Mouse (Mus musculus): ENCODE results near the gene Ftsj1. TPM values are rescaled to one million over a fixed set of nuclear protein-coding genes. Genes with fewer than 3 reads are reported as not detected.

Ftsj1 gene
- polyA plus RNA-seq, 1 experiment from 2014 or later: 51.0 TPM

DNA sequence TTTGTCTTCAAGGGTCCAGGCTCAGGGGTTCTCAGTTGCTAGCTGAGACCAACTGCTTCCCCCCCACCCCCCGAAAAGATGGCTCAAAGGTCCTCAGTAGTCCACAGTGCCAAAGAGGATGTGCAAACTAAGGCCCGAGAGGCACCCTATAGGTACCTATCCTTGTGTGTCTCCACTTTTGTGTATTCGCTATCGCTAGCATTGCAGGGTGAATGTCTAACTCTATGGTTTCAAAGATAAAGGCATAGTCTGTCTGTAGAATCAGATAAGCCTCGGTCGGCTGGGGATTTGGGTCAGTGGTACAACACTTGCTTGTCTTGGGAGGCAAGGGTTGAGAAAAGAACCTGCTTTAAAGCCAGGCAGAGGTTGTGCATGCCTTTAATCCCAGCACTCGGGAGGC is 28.7 kb downstream of the Ftsj1 start:
- no peak for ATAC-seq (ENCODE audit: low FRiP score)
- no peak overlapping the region for H3K4me3 ChIP-seq (replicated peaks; ENCODE audit: low read length)
- H3K4me1 ChIP-seq (replicated peaks; ENCODE audit: control insufficient read depth, insufficient read depth, low read length): no peaks in the 10 kb centered on the region
- 91% methylated on average over 7 of the region's 7 CpGs for WGBS
- no peaks in the 10 kb centered on the region for H3K36me3 ChIP-seq (replicated peaks; ENCODE audit: control insufficient read depth, insufficient read depth)
- H3K27me3 ChIP-seq (ENCODE audit: control insufficient read depth, insufficient read depth, low read length): no peaks in the 10 kb centered on the region
- no peak for DNase-seq (ENCODE audit: low spot score)
- no peak overlapping the region for H3K4me2 ChIP-seq (replicated peaks)
- no peaks in the 10 kb centered on the region for H3K9me3 ChIP-seq (ENCODE audit: control insufficient read depth, low read length)
- no peak overlapping the region for H3K9ac ChIP-seq
- no peak overlapping the region for H3K27ac ChIP-seq

DNA sequence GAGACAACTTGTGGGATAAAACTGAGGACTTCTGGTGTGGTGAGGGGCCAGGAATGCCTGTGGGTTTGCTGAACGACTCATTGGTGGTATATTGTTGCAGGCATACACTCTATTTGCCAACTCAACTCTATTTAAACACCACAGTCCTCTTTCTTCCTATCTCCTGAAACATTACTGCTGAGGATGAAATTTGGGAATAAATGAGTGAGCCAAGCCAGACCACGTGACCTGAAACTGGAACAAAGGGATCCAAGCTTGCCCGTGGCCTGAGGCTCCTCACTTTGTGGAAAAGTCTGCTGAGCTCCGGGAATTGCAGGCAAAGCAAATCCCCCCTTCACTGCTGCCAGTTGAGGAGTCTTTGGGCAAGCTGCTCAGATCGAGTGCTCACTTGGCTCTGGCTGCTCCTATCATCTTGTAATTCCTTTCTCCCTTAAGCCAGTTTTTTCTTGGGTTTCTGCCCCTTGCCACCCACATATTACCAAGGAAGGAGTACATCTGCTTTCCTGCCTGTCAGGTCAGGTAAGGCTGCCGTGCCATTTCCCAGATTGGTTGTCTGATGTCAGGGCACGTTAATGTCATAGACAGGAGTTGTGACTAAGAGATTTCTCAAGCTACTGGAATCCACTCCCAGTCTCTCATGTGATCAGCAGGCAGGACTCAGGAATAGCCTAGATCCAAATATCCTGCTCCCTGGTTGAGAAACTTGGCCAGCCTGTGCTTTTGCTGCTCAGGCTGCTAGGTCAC is 29.4 kb downstream of the Ftsj1 start:
- Histone ChIP-seq H3K9me3 (ENCODE audit: control insufficient read depth, low read length) (no peaks in the 10 kb centered on the region), H3K9ac (no peak overlapping the region), H3K27me3 (ENCODE audit: control insufficient read depth, insufficient read depth, low read length) (no peaks in the 10 kb centered on the region), H3K4me2 (replicated peaks) (no peak overlapping the region), H3K4me1 (replicated peaks; ENCODE audit: control insufficient read depth, insufficient read depth, low read length) (no peaks in the 10 kb centered on the region), H3K36me3 (replicated peaks; ENCODE audit: control insufficient read depth, insufficient read depth) (no peaks in the 10 kb centered on the region), H3K27ac (no peak overlapping the region), H3K4me3 (replicated peaks; ENCODE audit: low read length) (no peak overlapping the region)
- ATAC-seq (ENCODE audit: low FRiP score) (no peak), DNase-seq (ENCODE audit: low spot score) (no peak)
- 58% methylated on average over 7 of the region's 7 CpGs for WGBS

DNA sequence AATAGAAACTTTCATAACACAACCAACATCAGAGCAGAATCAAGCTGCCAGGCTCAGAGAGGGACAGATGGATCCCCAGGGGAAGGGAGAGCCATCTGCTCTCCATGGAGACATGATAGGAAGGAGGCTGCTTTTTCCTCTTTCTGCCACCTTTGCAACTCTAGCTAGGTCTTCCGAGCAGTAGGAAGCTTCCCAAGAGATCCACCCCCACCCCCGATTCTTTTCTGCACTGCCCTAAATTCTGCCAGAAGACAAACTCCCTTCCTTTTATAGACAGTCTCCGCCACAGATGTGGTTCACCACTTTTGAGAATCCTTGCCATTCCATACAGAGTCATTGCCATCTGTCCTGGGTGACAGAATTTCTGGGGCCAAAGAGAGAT is 29.9 kb downstream of the Ftsj1 start:
- Histone ChIP-seq H3K4me3 (replicated peaks; ENCODE audit: low read length) (no peak overlapping the region), H3K4me1 (replicated peaks; ENCODE audit: control insufficient read depth, insufficient read depth, low read length) (no peaks in the 10 kb centered on the region), H3K27ac (no peak overlapping the region), H3K9me3 (ENCODE audit: control insufficient read depth, low read length) (no peaks in the 10 kb centered on the region), H3K4me2 (replicated peaks) (no peak overlapping the region), H3K36me3 (replicated peaks; ENCODE audit: control insufficient read depth, insufficient read depth) (no peaks in the 10 kb centered on the region), H3K9ac (no peak overlapping the region), H3K27me3 (ENCODE audit: control insufficient read depth, insufficient read depth, low read length) (no peaks in the 10 kb centered on the region)
- DNase-seq (ENCODE audit: low spot score) (no peak), ATAC-seq (ENCODE audit: low FRiP score) (no peak)
- WGBS: 65% methylated on average over 3 of the region's 3 CpGs

DNA sequence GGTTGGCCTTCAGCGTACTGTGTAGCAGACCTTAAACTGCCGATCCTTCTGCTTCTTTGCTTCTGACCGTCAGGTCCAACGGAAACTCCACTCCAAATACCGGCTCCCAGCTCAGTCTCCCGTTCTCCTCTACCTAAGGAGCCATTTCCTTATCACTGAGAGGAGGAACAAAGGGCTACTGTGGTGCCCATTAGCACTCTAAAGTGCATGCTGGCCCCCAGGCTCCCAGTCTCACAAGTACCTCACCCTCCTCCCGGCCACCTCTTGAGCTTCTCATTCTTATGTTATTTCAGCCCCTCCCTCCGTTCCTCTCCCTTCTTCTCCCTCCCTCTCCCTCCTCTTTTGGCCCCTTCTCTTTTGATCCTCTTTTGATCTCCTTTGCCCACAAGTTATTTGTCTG is 32.6 kb downstream of the Ftsj1 start:
- Histone ChIP-seq H3K27ac (no peak overlapping the region), H3K4me2 (replicated peaks) (no peak overlapping the region), H3K27me3 (ENCODE audit: control insufficient read depth, insufficient read depth, low read length) (no peaks in the 10 kb centered on the region), H3K9ac (no peak overlapping the region), H3K4me1 (replicated peaks; ENCODE audit: control insufficient read depth, insufficient read depth, low read length) (no peaks in the 10 kb centered on the region), H3K4me3 (replicated peaks; ENCODE audit: low read length) (no peak overlapping the region), H3K9me3 (ENCODE audit: control insufficient read depth, low read length) (no peaks in the 10 kb centered on the region), H3K36me3 (replicated peaks; ENCODE audit: control insufficient read depth, insufficient read depth) (no peaks in the 10 kb centered on the region)
- WGBS: 32% methylated on average over 8 of the region's 8 CpGs
- DNase-seq (ENCODE audit: low spot score) (no peak), ATAC-seq (ENCODE audit: low FRiP score) (no peak)

DNA sequence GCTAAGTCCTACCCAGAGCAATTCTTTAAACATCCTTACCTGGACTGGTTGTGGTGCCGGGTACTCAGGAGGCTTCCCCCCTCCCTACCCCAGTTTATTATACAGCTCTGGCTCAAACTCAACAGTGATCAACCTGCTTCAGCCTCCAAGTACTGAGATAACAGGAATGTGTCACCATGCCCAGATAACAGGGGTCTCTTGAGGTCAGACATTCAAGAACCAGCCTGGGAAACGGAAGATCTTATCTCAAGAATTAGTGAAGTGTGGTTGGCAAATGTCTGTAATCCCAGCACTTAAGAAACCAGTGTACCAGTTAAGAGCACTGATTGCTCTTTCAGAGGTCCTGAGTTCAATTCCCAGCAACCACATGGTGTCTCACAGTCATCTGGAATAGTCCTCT is 34.1 kb downstream of the Ftsj1 start:
- DNase-seq (ENCODE audit: low spot score) (no peak), ATAC-seq (ENCODE audit: low FRiP score) (no peak)
- H3K27me3 ChIP-seq (ENCODE audit: control insufficient read depth, insufficient read depth, low read length): no peaks in the 10 kb centered on the region
- no peak overlapping the region for H3K9ac ChIP-seq
- WGBS: 79% methylated on average over 2 of the region's 2 CpGs
- H3K27ac ChIP-seq: no peak overlapping the region
- H3K4me2 ChIP-seq (replicated peaks): no peak overlapping the region
- no peaks in the 10 kb centered on the region for H3K9me3 ChIP-seq (ENCODE audit: control insufficient read depth, low read length)
- no peaks in the 10 kb centered on the region for H3K36me3 ChIP-seq (replicated peaks; ENCODE audit: control insufficient read depth, insufficient read depth)
- no peaks in the 10 kb centered on the region for H3K4me1 ChIP-seq (replicated peaks; ENCODE audit: control insufficient read depth, insufficient read depth, low read length)
- H3K4me3 ChIP-seq (replicated peaks; ENCODE audit: low read length): no peak overlapping the region

DNA sequence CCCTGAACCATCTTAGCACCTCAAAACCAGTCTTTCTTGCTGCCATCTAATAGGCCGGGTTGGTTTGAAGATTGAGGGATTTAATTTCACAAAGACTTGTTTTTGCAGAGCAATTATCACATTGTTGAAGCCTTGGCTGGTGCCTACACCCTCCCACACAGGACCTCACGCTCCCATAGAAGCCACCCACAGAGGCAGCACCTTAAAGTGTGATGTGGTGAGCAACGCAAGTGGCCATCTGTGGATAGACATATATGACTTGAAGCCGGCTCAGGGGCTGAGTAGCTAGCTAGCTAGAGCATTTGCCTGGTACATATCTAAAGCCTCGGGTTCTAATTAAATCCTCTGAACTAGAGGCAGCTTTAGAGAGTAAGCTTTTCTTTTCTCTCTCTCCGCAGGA is 34.8 kb downstream of the Ftsj1 start:
- H3K27me3 ChIP-seq (ENCODE audit: control insufficient read depth, insufficient read depth, low read length): no peaks in the 10 kb centered on the region
- no peak overlapping the region for H3K9ac ChIP-seq
- DNase-seq (ENCODE audit: low spot score) (no peak), ATAC-seq (ENCODE audit: low FRiP score) (no peak)
- WGBS: 50% methylated on average over 6 of the region's 6 CpGs
- no peaks in the 10 kb centered on the region for H3K4me1 ChIP-seq (replicated peaks; ENCODE audit: control insufficient read depth, insufficient read depth, low read length)
- H3K9me3 ChIP-seq (ENCODE audit: control insufficient read depth, low read length): no peaks in the 10 kb centered on the region
- H3K4me3 ChIP-seq (replicated peaks; ENCODE audit: low read length): no peak overlapping the region
- H3K27ac ChIP-seq: no peak overlapping the region
- no peak overlapping the region for H3K4me2 ChIP-seq (replicated peaks)
- H3K36me3 ChIP-seq (replicated peaks; ENCODE audit: control insufficient read depth, insufficient read depth): no peaks in the 10 kb centered on the region

DNA sequence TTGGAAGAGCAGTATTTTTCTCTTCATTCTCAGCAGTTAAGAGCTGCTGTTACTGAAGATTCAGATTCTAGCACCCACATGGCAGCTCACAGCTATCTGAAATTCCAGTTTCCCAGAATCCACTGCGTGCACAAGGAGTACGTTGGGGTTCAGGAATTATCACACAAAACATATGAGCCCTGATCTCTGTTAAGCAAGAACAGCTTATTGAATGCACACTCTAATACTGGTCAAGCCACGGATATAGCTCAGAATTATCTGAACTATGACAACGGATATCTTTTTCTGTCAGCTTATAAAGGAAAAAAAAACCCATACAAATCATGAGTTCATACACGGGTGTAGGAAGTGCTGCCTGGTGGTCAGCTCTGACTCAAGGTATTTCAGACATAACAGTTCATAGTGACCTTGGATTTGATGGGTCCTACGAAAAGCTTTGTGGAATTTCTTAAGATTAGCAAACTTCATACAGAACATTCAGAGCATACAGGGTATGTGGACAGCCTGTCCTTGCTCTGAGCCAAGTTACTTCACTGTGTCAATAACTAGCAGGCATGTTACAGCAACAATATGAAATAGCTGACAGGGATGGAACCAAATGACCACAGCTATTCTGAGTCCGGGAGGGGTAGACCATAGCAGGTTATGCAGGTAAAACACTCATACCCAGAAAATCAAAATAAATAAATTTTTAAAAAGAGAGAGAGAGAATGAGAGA is 40.6 kb downstream of the Ftsj1 start:
- DNase-seq (ENCODE audit: low spot score) (no peak), ATAC-seq (ENCODE audit: low FRiP score) (no peak)
- H3K27me3 ChIP-seq (ENCODE audit: control insufficient read depth, insufficient read depth, low read length): no peaks in the 10 kb centered on the region
- H3K4me1 ChIP-seq (replicated peaks; ENCODE audit: control insufficient read depth, insufficient read depth, low read length): no peaks in the 10 kb centered on the region
- H3K9me3 ChIP-seq (ENCODE audit: control insufficient read depth, low read length): no peaks in the 10 kb centered on the region
- H3K27ac ChIP-seq: no peak overlapping the region
- H3K9ac ChIP-seq: no peak overlapping the region
- no peak overlapping the region for H3K4me3 ChIP-seq (replicated peaks; ENCODE audit: low read length)
- no peak overlapping the region for H3K4me2 ChIP-seq (replicated peaks)
- 82% methylated on average over 7 of the region's 7 CpGs for WGBS
- no peaks in the 10 kb centered on the region for H3K36me3 ChIP-seq (replicated peaks; ENCODE audit: control insufficient read depth, insufficient read depth)

DNA sequence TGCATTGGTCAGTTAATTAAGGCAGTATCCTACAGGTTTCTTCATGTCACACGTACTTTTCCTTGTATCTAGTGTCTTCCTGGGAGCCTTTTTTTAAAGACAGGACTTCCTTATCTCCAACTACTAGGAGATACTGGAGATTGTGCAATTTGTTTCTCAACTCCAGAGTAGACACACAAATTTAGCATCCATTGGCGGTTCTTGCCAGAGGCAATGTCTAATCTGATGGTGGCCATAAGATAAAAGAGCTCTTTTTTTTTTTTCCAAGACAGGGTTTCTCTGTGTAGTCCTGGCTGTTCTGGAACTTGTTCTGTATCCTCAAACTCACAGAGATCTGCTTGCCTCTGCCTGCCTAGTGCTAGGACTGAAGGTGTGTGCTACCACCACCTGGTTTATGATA is 42.5 kb downstream of the Ftsj1 start:
- DNase-seq (ENCODE audit: low spot score) (no peak), ATAC-seq (ENCODE audit: low FRiP score) (no peak)
- H3K9me3 ChIP-seq (ENCODE audit: control insufficient read depth, low read length): no peaks in the 10 kb centered on the region
- WGBS: 81% methylated on average over 2 of the region's 2 CpGs
- no peak overlapping the region for H3K4me2 ChIP-seq (replicated peaks)
- no peak overlapping the region for H3K9ac ChIP-seq
- H3K4me3 ChIP-seq (replicated peaks; ENCODE audit: low read length): no peak overlapping the region
- no peaks in the 10 kb centered on the region for H3K4me1 ChIP-seq (replicated peaks; ENCODE audit: control insufficient read depth, insufficient read depth, low read length)
- no peaks in the 10 kb centered on the region for H3K27me3 ChIP-seq (ENCODE audit: control insufficient read depth, insufficient read depth, low read length)
- no peaks in the 10 kb centered on the region for H3K36me3 ChIP-seq (replicated peaks; ENCODE audit: control insufficient read depth, insufficient read depth)
- H3K27ac ChIP-seq: no peak overlapping the region

DNA sequence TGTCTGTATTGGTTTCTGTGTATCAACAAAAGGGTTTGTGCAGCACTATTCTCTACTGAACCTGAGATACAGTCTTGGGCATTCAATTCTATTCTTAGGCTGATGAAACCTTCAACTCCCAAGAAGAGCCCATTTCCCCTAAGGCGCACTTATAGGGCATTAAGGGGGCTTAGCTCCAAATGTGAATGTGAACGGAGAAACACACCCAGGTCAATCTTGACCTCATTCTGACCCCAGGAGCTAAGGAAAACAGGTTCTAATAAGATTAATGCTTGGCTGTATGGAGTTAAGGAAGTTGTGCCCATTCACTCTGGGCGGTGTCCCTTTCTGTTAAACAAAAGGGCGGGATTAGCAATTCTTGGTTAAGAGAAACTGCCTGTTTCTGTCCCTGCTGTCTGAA is 45.0 kb downstream of the Ftsj1 start:
- Histone ChIP-seq H3K4me3 (replicated peaks; ENCODE audit: low read length) (peak overlapping the region; percentile 56; the same call in 1 of the 2 replicates), H3K4me1 (replicated peaks; ENCODE audit: control insufficient read depth, insufficient read depth, low read length) (no peaks in the 10 kb centered on the region), H3K27ac (no peak overlapping the region), H3K36me3 (replicated peaks; ENCODE audit: control insufficient read depth, insufficient read depth) (peaks cover 6% of the 10 kb centered on the region; the same call in 1 of the 2 replicates), H3K9me3 (ENCODE audit: control insufficient read depth, low read length) (no peaks in the 10 kb centered on the region), H3K9ac (no peak overlapping the region), H3K4me2 (replicated peaks) (peak overlapping the region; percentile 53), H3K27me3 (ENCODE audit: control insufficient read depth, insufficient read depth, low read length) (no peaks in the 10 kb centered on the region)
- DNase-seq (ENCODE audit: low spot score): no peak
- no peak for ATAC-seq (ENCODE audit: low FRiP score)
- 21% methylated on average over 4 of the region's 4 CpGs for WGBS

All from hindbrain, embryonic 14.5 days (tissue).